Mouse (Mus musculus) ES-E14 (cell line): ENCODE data around the gene Brca2.

Experiments used
- CHD2 ChIP-seq: IDR thresholded peaks from 2 replicates; pipeline ENCODE4 v1.6.1; 2014; ENCODE audit warnings: mild to moderate bottlenecking, low read depth, low read length, inconsistent platforms
- HCFC1 ChIP-seq: IDR thresholded peaks from 2 replicates; pipeline ENCODE4 v1.6.1; 2012; ENCODE audit warnings: low read length, inconsistent platforms, borderline replicate concordance; ENCODE audit not compliant: insufficient read depth
- ZC3H11A ChIP-seq: IDR thresholded peaks from 2 replicates; pipeline ENCODE4 v1.6.1; 2012; ENCODE audit warnings: low read depth, mild to moderate bottlenecking, inconsistent platforms, low read length, borderline replicate concordance
- ZNF384 ChIP-seq: IDR thresholded peaks from 2 replicates; pipeline ENCODE4 v1.6.1; 2012; ENCODE audit warnings: low read depth, low read length, inconsistent platforms

- TF ChIP-seq ZNF384 = no peak
- no peak for TF ChIP-seq CHD2
- no peak for TF ChIP-seq HCFC1
- no peak for TF ChIP-seq ZC3H11A
Measured at GRCm38 (mm10) chr5:150543184-150543583, 20.8 kb downstream of the Brca2 start.
